Mouse (Mus musculus) embryonic facial prominence, embryonic 11.5 days (tissue): ENCODE results near the gene Myt1l. TPM values are rescaled to one million over a fixed set of nuclear protein-coding genes. Genes with fewer than 3 reads are reported as not detected.

Experiments used
- ATAC-seq: fragments of 200-750 bp; cut with Nextera tagmentation; replicated peaks from 2 replicates; pipeline ENCODE4 v1.8.0; 2017; ENCODE audit warnings: low read depth; ENCODE audit not compliant: insufficient number of reproducible peaks, low FRiP score, low TSS enrichment
- DNase-seq: peaks from one replicate; pipeline ENCODE4 v3.0.0-alpha.2; 2015; ENCODE audit warnings: low spot score
- H3K27ac ChIP-seq: fragments of 300-500 bp; sonication (generic); replicated peaks from 2 replicates; pipeline ENCODE4 v1.5.1; 2014; ENCODE audit warnings: mild to moderate bottlenecking, low read depth, low read length, control low read depth
- H3K27me3 ChIP-seq: fragments of 300-500 bp; sonication (generic); 2 replicates; pipeline ENCODE4 v1.6.1; 2014; ENCODE audit warnings: mild to moderate bottlenecking, low read length, moderate library complexity, mixed read lengths; ENCODE audit not compliant: control insufficient read depth, insufficient read depth
- H3K36me3 ChIP-seq: fragments of 300-500 bp; sonication (generic); replicated peaks from 2 replicates; pipeline ENCODE4 v1.6.1; 2014; ENCODE audit warnings: low read depth, mild to moderate bottlenecking, low read length, moderate library complexity, mixed read lengths; ENCODE audit not compliant: control insufficient read depth, insufficient read depth
- H3K4me1 ChIP-seq: fragments of 300-500 bp; sonication (generic); 2 replicates; pipeline ENCODE4 v1.6.1; 2014; ENCODE audit warnings: low read length, mixed read lengths; ENCODE audit not compliant: control insufficient read depth, insufficient read depth
- H3K4me2 ChIP-seq: fragments of 300-500 bp; sonication (generic); 2 replicates; pipeline ENCODE4 v1.6.1; 2014; ENCODE audit warnings: low read depth, mild to moderate bottlenecking, control low read depth, low read length, moderate library complexity
- H3K4me3 ChIP-seq: fragments of 300-500 bp; sonication (generic); 2 replicates; pipeline ENCODE4 v1.5.1; 2014; ENCODE audit warnings: low read depth, low read length, control low read depth
- H3K9ac ChIP-seq: fragments of 300-500 bp; sonication (generic); replicated peaks from 2 replicates; pipeline ENCODE4 v1.6.1; 2014; ENCODE audit warnings: mild to moderate bottlenecking, control low read depth, low read length
- H3K9me3 ChIP-seq: fragments of 300-500 bp; sonication (generic); replicated peaks from 2 replicates; pipeline ENCODE4 v1.6.1; 2016; ENCODE audit warnings: mild to moderate bottlenecking, low read length, inconsistent platforms, mixed read lengths; ENCODE audit not compliant: control insufficient read depth
- WGBS: fragments of 180-500 bp; shearing (Covaris S2); extraction: QIAGEN DNeasy Blood & Tissue Kit; methylation state at CpG from one replicate; pipeline ENCODE4 v1.1.7; 2014; 5-methylcytosine and 5-hydroxymethylcytosine counted together
- polyA plus RNA-seq: library from polyadenylated mRNA; unstranded; fragments of >200 nt; fragmentation: Nextera tagmentation; extraction: Ambion mirVana; gene quantifications from 2 replicates; pipeline ENCODE4 v1.2.1, GENCODE M21; 2014

Myt1l gene
- polyA plus RNA-seq, 1 experiment from 2014 or later, result 3.0 TPM

GRCm38 (mm10) chr12:29571613-29572012 is 43.4 kb downstream of the Myt1l start:
- Histone ChIP-seq H3K9me3 (no peaks in the 10 kb centered on the region), H3K4me3 (no peak overlapping the region), H3K27ac (no peak overlapping the region), H3K4me1 (no peaks in the 10 kb centered on the region), H3K4me2 (no peak overlapping the region), H3K36me3 (no peaks in the 10 kb centered on the region), H3K27me3 (no peaks in the 10 kb centered on the region), H3K9ac (no peak overlapping the region)
- ATAC-seq (no peak), DNase-seq (no peak)
- 86% methylated on average over 5 of the region's 5 CpGs for WGBS

GRCm38 (mm10) chr12:29593787-29594186 is 65.6 kb downstream of the Myt1l start:
- ATAC-seq, result no peak
- 100% methylated on average over 1 of the region's 1 CpGs for WGBS
- H3K4me3 ChIP-seq, result no peak overlapping the region

DNA sequence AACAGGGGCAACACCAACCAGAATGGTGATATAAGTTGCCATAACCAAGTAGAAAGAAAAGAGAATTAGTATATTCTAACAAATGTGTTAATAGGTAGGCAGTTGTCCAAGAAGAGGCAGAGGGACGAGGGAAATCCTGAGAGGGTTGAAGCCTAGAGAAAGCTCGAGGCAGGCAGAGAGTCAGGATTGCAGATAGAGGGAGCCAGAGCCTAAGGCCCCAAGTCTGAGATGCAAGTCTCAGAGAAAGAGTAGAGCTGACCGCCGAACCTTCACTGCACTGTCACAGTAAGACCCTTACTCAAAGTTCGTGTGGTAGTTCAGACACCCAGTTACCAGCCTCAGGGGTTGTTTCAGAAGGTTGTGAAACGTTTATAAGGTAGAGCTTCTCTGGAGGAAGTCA is 71.7 kb downstream of the Myt1l start:
- WGBS, result 51% methylated on average over 6 of the region's 6 CpGs
- Histone ChIP-seq H3K36me3 (no peaks in the 10 kb centered on the region), H3K27me3 (no peaks in the 10 kb centered on the region), H3K4me2 (no peak overlapping the region), H3K9ac (no peak overlapping the region), H3K27ac (no peak overlapping the region), H3K4me3 (no peak overlapping the region), H3K9me3 (no peaks in the 10 kb centered on the region), H3K4me1 (no peaks in the 10 kb centered on the region)
- no peak for ATAC-seq
- no peak for DNase-seq

More at GRCm38 (mm10) chr12:29593787-29594186, 65.6 kb downstream of the Myt1l start:
- Histone ChIP-seq H3K36me3 (no peaks in the 10 kb centered on the region), H3K27me3 (no peaks in the 10 kb centered on the region), H3K9ac (no peak overlapping the region), H3K4me1 (no peaks in the 10 kb centered on the region), H3K4me2 (no peak overlapping the region), H3K27ac (no peak overlapping the region), H3K9me3 (no peaks in the 10 kb centered on the region)
- no peak for DNase-seq

DNA sequence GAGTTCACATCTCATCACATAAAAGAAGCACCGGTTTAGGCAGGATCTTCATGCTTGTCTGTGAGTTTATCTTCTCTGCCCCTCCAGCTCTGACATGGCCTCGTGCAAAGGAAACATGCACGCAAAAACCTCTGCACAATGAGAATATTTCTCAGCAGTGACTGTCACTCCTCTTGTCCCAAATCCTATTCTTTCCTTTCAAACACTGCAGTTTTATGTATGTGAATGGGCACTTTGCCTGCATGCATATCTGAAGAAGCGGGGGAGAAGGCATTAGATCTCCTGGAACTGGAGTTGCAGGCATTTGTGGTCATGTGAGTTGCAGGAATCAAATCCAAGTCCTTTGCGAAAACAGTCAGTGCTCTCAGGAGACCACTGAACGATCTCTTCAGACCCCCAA is 73.0 kb downstream of the Myt1l start:
- ATAC-seq (no peak), DNase-seq (no peak)
- H3K9me3 ChIP-seq, result no peaks in the 10 kb centered on the region
- no peak overlapping the region for H3K27ac ChIP-seq
- H3K4me1 ChIP-seq, result no peaks in the 10 kb centered on the region
- H3K36me3 ChIP-seq, result no peaks in the 10 kb centered on the region
- H3K4me3 ChIP-seq, result no peak overlapping the region
- H3K4me2 ChIP-seq, result no peak overlapping the region
- H3K27me3 ChIP-seq, result no peaks in the 10 kb centered on the region
- WGBS, result 89% methylated on average over 6 of the region's 6 CpGs
- H3K9ac ChIP-seq, result no peak overlapping the region

- no peak for DNase-seq
- H3K4me1 ChIP-seq, result no peaks in the 10 kb centered on the region
- no peak overlapping the region for H3K9ac ChIP-seq
- H3K9me3 ChIP-seq, result no peaks in the 10 kb centered on the region
- no peaks in the 10 kb centered on the region for H3K27me3 ChIP-seq
- H3K4me2 ChIP-seq, result no peak overlapping the region
- H3K4me3 ChIP-seq, result no peak overlapping the region
- no peaks in the 10 kb centered on the region for H3K36me3 ChIP-seq
- no peak for ATAC-seq
- 86% methylated on average over 7 of the region's 7 CpGs for WGBS
- no peak overlapping the region for H3K27ac ChIP-seq
These were observed 76.5 kb downstream of the Myt1l start for GRCm38 (mm10) chr12:29604659-29605058.

GRCm38 (mm10) chr12:29605124-29605523 is 76.9 kb downstream of the Myt1l start:
- no peaks in the 10 kb centered on the region for H3K4me1 ChIP-seq
- no peaks in the 10 kb centered on the region for H3K9me3 ChIP-seq
- no peak for ATAC-seq
- H3K9ac ChIP-seq, result no peak overlapping the region
- WGBS, result 83% methylated on average over 5 of the region's 5 CpGs
- no peaks in the 10 kb centered on the region for H3K27me3 ChIP-seq
- H3K27ac ChIP-seq, result no peak overlapping the region
- DNase-seq, result no peak
- no peak overlapping the region for H3K4me2 ChIP-seq
- no peak overlapping the region for H3K4me3 ChIP-seq
- H3K36me3 ChIP-seq, result no peaks in the 10 kb centered on the region

DNA sequence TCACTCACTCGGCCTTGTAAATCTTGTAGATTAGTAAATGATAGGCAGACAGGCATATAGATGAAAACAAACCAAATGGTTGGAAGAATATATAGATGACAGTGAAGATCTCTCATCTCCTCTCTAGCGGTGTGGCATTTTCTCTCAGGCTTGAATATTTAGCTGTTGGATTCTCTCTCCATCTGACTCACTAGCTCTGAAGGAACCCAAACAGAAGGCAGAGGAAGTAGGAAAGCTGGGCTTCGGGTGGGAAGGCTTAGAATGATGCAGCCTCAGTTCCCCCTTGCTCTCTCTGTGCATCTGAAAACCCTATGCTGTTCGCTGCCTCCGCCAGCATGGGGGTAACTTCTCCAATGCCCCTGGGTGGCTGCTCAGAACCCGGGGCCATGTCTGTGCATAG is 78.0 kb downstream of the Myt1l start:
- no peak overlapping the region for H3K4me2 ChIP-seq

DNA sequence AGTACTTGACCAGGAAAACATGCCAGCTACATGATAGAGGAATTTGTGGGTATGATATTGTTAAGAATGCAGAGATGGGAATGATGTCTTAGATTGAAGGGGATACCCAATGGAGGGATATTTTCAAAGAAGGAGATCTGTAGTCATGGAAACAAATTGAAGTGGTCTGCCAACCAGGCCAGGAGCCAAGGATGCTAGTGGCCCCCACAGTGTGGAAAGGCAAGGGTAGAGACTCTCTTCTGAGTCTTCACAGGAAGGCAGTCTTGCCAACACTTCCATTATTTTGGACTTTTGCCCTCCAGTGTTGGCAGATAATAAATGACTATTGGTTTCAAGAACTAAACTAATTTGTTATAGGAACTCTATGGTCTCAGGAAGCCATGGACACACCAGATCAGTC is 89.6 kb downstream of the Myt1l start:
- H3K27me3 ChIP-seq, result no peaks in the 10 kb centered on the region
- H3K27ac ChIP-seq, result no peak overlapping the region
- no peak for DNase-seq
- H3K4me3 ChIP-seq, result no peak overlapping the region
- H3K4me1 ChIP-seq, result no peaks in the 10 kb centered on the region
- H3K9ac ChIP-seq, result no peak overlapping the region
- H3K36me3 ChIP-seq, result no peaks in the 10 kb centered on the region
- no peak overlapping the region for H3K4me2 ChIP-seq
- no peaks in the 10 kb centered on the region for H3K9me3 ChIP-seq
- ATAC-seq, result no peak

More for the DNA sequence above, 78.0 kb downstream of the Myt1l start:
- DNase-seq (no peak), ATAC-seq (no peak)
- Histone ChIP-seq H3K4me3 (no peak overlapping the region), H3K9ac (no peak overlapping the region), H3K4me1 (no peaks in the 10 kb centered on the region), H3K27ac (no peak overlapping the region), H3K36me3 (no peaks in the 10 kb centered on the region), H3K9me3 (no peaks in the 10 kb centered on the region), H3K27me3 (no peaks in the 10 kb centered on the region)
- WGBS, result 72% methylated on average over 6 of the region's 6 CpGs
